Mouse (Mus musculus) heart, embryonic 13.5 days (tissue): Measurements from ENCODE around the gene Tmem199. TPM values are rescaled to one million over a fixed set of nuclear protein-coding genes. Genes with fewer than 3 reads are reported as not detected.
A peak's percentile ranks its signal among the peaks of the same experiment; 100 is the strongest.

Experiments
- ATAC-seq: fragments of 200-750 bp; cut with Nextera tagmentation; 2 replicates; pipeline ENCODE4 v1.8.0; 2017; ENCODE audit warnings: moderate TSS enrichment; ENCODE audit not compliant: insufficient number of reproducible peaks, low FRiP score, low TSS enrichment; ENCODE audit errors: extremely low read depth
- H3K27ac ChIP-seq: fragments of 300-500 bp; sonication (generic); replicated peaks from 2 replicates; pipeline ENCODE4 v1.5.1; 2015; ENCODE audit warnings: moderate library complexity, mild to moderate bottlenecking, inconsistent platforms
- H3K27me3 ChIP-seq: fragments of 300-500 bp; sonication (generic); replicated peaks from 2 replicates; pipeline ENCODE4 v1.6.1; 2015; ENCODE audit warnings: mild to moderate bottlenecking, inconsistent platforms
- H3K36me3 ChIP-seq: fragments of 300-500 bp; sonication (generic); 2 replicates; pipeline ENCODE4 v1.6.1; 2015; ENCODE audit warnings: mild to moderate bottlenecking, inconsistent platforms
- H3K4me1 ChIP-seq: fragments of 300-500 bp; sonication (generic); 2 replicates; pipeline ENCODE4 v1.6.1; 2015; ENCODE audit warnings: inconsistent platforms
- H3K4me2 ChIP-seq: fragments of 300-500 bp; sonication (generic); 2 replicates; pipeline ENCODE4 v1.6.1; 2015; ENCODE audit warnings: inconsistent platforms, mild to moderate bottlenecking, moderate library complexity
- H3K4me3 ChIP-seq: fragments of 300-500 bp; sonication (generic); 2 replicates; pipeline ENCODE4 v1.5.1; 2015; ENCODE audit warnings: moderate library complexity, mild to moderate bottlenecking, inconsistent platforms
- H3K9ac ChIP-seq: fragments of 300-500 bp; sonication (generic); 2 replicates; pipeline ENCODE4 v1.6.1; 2015; ENCODE audit warnings: inconsistent platforms, mild to moderate bottlenecking, moderate library complexity
- H3K9me3 ChIP-seq: fragments of 300-500 bp; sonication (generic); 2 replicates; pipeline ENCODE4 v1.6.1; 2016; ENCODE audit warnings: inconsistent platforms
- WGBS: fragments of 180-500 bp; shearing (Covaris S2); methylation state at CpG from one replicate; pipeline ENCODE4 v1.1.7; 2015; ENCODE audit warnings: mixed read lengths; 5-methylcytosine and 5-hydroxymethylcytosine counted together
- polyA plus RNA-seq: library from polyadenylated mRNA; unstranded; fragments of >200 nt; fragmentation: Nextera tagmentation; extraction: Ambion mirVana; gene quantifications from 2 replicates; pipeline ENCODE4 v1.2.1, GENCODE M21; 2015

Tmem199 gene
- polyA plus RNA-seq, 1 experiment from 2014 or later, result 43.9 TPM

DNA sequence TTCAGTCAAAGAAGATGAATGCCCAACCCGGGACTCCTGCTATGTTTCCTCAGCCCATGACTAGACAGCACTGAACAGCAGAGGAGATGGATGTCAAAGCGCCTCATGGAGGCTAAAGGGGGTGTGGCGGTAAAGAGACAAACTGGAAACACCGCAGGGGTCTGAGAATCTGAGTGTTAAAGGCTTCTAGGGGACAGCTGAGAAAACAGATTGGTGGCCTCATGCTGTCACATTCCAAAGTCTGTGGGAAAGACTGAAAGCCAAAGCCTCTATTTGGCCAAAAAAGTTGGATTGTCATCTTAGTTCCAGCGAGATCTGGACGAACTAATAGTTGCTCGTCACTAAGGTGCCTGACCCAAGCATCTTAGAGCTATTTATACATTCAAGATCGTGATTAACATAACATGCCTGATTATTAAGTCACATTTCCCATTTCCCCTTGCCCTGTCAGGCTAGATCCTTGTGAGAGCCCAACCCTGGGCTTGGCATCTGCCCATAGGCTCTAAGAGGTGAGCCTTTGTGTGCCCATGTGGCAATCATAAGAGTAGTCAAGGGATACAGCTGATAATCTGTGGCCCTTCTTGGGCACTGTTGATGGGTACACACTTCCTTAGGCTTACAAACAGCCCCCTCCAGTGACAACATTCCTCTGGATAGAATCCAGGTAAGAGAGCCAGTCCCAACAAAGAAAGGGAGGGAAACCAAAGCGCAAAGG is 11.4 kb upstream of the Tmem199 start:
- H3K27ac ChIP-seq, result no peak overlapping the region

DNA sequence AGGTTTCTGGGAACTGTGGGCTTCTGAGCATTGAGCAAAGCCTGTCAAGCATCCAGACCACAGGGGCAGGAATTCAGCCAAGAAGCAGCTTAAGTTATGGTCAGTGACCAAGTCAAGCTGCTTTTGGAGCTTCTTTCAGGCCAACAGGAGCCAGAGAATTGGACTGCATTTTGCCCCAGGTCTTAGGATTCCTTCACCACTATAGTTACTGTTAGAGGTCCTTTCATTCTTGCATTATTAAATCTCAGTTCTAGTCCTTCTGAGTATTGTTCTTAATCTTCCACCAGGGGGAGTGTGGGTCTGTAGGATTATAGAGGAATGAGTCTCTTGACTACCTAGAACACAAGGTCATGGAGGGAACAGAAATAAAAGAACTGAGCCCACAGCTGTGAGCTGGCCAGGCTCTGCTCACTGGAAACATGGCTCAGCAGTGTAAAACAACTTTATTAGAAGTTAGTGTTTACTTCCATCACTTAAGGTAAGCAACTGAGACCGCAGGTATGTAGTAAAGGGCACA is 10.6 kb upstream of the Tmem199 start:
- no peaks in the 10 kb centered on the region for H3K4me1 ChIP-seq
- no peak overlapping the region for H3K4me2 ChIP-seq
- H3K4me3 ChIP-seq, result no peak overlapping the region
- H3K9me3 ChIP-seq, result no peaks in the 10 kb centered on the region
- WGBS, result 85% methylated on average over 1 of the region's 1 CpGs
- H3K36me3 ChIP-seq, result peaks cover 100% of the 10 kb centered on the region
- ATAC-seq, result no peak
- no peak overlapping the region for H3K9ac ChIP-seq
- no peak overlapping the region for H3K27ac ChIP-seq
- no peaks in the 10 kb centered on the region for H3K27me3 ChIP-seq

More for the DNA sequence above, 11.4 kb upstream of the Tmem199 start:
- 78% methylated on average over 9 of the region's 9 CpGs for WGBS
- Histone ChIP-seq H3K4me2 (no peak overlapping the region), H3K4me1 (no peaks in the 10 kb centered on the region), H3K9me3 (no peaks in the 10 kb centered on the region), H3K27me3 (no peaks in the 10 kb centered on the region), H3K36me3 (peaks cover 100% of the 10 kb centered on the region), H3K9ac (no peak overlapping the region), H3K4me3 (no peak overlapping the region)
- no peak for ATAC-seq

DNA sequence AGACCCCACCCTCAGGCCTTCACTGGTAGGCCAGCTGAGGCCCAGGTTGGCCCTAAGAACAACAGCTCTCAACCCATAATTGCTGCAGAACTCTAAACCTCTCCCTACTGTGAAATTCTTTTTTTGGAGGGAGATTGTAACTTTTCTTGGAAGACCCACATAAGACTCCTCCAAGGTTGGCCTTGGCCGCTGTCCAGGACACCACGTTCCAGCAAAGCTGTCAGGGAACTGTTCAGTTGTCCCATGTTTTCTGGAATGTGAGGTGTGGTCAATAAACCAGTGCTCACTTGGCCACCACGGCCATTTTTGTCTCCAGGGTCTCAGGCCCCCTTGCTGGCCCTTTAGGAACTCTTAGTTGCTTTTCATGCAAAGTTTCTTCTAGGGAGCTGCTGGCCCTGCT is 9.9 kb upstream of the Tmem199 start:
- 86% methylated on average over 3 of the region's 3 CpGs for WGBS
- peaks cover 96% of the 10 kb centered on the region for H3K36me3 ChIP-seq
- no peak overlapping the region for H3K4me3 ChIP-seq
- no peak for ATAC-seq
- H3K4me1 ChIP-seq, result no peaks in the 10 kb centered on the region
- H3K27me3 ChIP-seq, result no peaks in the 10 kb centered on the region
- H3K27ac ChIP-seq, result no peak overlapping the region
- no peaks in the 10 kb centered on the region for H3K9me3 ChIP-seq
- H3K9ac ChIP-seq, result no peak overlapping the region
- H3K4me2 ChIP-seq, result no peak overlapping the region

DNA sequence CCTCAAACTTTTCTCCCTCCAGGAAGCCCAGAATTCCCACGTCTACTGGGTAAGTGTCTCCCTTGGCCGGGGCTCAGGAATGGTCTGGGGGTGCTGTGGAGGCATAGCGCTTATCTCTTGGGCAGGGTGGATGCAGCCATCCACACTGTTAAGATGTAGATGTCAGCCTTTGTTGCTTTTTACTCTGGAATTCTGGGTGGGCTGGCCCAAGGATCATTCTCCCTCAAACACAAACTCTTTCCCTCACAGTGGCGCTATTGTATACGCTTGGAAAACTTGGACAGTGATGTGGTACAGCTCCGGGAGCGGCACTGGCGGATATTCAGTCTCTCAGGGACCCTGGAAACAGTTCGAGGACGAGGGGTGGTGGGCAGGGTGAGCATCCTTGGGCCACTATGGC is 7.0 kb upstream of the Tmem199 start:
- ATAC-seq, result no peak
- no peak overlapping the region for H3K27ac ChIP-seq
- H3K9me3 ChIP-seq, result no peaks in the 10 kb centered on the region
- peaks cover 96% of the 10 kb centered on the region for H3K36me3 ChIP-seq
- H3K4me3 ChIP-seq, result no peak overlapping the region
- H3K9ac ChIP-seq, result no peak overlapping the region
- H3K4me1 ChIP-seq, result peaks cover under 1% of the 10 kb centered on the region; the same call in 1 of the 2 replicates
- no peak overlapping the region for H3K4me2 ChIP-seq
- 89% methylated on average over 10 of the region's 10 CpGs for WGBS
- no peaks in the 10 kb centered on the region for H3K27me3 ChIP-seq

DNA sequence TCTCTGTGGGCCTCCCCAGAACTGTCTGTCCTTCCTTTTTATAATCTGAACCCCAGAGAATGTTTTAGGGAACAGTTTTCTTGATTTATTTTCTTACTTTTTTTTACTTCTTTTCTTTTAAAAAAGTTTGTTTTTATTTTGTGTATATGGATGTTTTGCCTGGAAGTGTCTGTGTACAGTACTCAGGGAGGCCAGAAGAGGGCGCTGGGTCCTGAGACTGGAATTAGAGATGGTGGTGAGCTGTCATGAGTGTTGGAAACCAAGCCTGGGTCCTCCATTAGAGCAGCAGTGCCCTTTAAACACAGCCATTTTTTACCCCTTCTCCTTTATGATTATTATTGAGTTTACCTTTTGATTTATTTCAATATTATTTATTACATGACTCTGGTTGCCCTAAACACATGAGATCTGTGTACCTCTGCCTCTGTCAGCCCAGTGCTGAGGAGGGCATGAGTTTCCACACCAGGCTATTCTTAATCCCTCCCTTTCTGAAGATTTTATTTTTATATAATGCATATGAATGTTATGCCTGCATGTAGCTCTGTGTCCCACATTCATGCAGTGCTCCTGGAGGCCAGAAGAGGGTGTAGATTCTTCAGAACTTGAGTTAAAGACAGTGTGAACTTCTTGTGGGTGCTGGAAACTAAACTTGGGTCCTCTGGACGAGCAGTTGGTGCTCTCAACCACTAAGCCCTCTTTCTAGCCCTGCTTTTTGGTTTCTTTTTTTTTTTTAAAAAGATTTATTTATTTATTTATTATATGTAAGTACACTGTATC is 3.8 kb upstream of the Tmem199 start:
- Histone ChIP-seq H3K27me3 (no peaks in the 10 kb centered on the region), H3K4me1 (peaks cover 22% of the 10 kb centered on the region), H3K4me2 (no peak overlapping the region), H3K36me3 (peaks cover 69% of the 10 kb centered on the region), H3K4me3 (no peak overlapping the region), H3K27ac (no peak overlapping the region), H3K9ac (no peak overlapping the region), H3K9me3 (no peaks in the 10 kb centered on the region)
- 54% methylated on average over 2 of the region's 2 CpGs for WGBS
- no peak for ATAC-seq

DNA sequence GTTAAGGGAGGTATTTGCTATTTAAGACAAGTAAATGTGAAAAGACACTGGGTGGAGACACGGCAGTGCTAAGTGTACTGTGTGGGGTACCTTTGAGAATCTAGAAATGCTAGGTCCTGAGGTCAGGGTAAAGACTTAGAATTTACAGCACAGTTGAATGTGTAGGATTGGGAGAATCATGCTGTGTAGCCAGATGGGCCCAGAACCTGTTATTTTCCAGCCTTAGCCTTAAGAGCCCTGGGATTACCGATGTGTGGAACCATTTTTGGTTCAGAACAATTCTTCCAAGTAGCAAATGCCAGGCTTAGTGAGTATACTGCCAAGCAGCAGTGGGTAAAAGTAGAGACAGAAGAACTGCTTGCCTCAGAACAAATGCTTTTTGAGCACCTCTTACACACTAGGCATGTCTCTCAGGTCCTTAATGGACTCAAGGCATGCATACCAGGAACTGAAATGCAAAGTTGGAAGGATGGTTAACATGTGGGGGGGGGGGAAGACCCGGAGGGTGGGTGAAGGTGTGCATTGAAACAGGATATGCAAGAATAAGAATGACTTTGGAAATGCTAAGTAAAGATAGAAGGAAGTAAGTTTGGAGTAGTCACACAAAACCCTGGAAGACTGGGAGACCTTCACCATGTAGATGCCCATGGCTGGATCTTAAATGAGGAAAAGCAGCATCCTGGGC is 1.3 kb upstream of the Tmem199 start:
- Histone ChIP-seq H3K27me3 (no peaks in the 10 kb centered on the region), H3K4me2 (peak overlapping the region; percentile 90), H3K36me3 (peaks cover 63% of the 10 kb centered on the region), H3K4me1 (peaks cover 22% of the 10 kb centered on the region), H3K9ac (peak overlapping the region; percentile 97), H3K27ac (no peak overlapping the region), H3K9me3 (no peaks in the 10 kb centered on the region), H3K4me3 (peak overlapping the region; percentile 96)
- 71% methylated on average over 3 of the region's 3 CpGs for WGBS
- no peak for ATAC-seq

DNA sequence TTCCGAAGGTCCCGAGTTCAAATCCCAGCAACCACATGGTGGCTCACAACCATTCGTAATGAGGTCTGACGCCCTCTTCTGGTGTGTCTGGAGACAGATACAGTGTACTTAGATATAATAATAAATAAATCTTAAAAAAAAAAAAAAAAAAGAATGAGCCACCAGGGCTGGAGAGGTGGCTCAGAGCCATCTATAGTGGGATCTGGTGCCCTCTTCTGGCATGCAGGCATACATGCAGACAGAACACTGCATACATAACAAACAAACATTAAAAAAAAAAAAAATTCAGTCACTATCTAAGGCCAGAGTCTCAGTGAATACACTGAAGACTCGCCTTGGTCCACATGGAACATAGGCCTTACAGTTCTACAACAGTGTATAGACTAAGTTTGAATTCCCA is 2.8 kb downstream of the Tmem199 start:
- no peak overlapping the region for H3K9ac ChIP-seq
- WGBS, result 66% methylated on average over 5 of the region's 5 CpGs
- no peak overlapping the region for H3K4me3 ChIP-seq
- peaks cover 22% of the 10 kb centered on the region for H3K4me1 ChIP-seq
- H3K27me3 ChIP-seq, result no peaks in the 10 kb centered on the region
- H3K27ac ChIP-seq, result no peak overlapping the region
- H3K4me2 ChIP-seq, result no peak overlapping the region
- H3K9me3 ChIP-seq, result no peaks in the 10 kb centered on the region
- ATAC-seq, result no peak
- H3K36me3 ChIP-seq, result peaks cover 53% of the 10 kb centered on the region

DNA sequence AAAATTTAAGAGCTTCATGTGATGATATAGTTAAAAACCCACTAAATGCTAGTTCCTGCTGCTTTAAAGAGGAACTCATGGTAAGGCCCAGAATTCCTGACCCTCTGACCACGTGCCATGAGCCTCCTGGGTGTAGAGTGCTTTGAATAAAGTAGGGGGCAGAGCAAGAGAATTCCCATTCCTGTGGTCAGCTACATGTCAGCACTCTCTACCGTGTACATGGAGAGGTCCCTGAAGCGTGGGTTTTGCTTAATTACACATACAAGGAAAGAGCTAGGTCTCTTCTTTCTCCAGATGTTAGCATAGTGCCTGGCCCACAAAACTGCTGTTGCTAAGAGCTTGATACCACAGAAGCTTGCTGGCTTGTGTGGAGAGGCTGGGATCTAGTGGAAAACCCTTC is 6.5 kb downstream of the Tmem199 start:
- WGBS, result 75% methylated on average over 3 of the region's 3 CpGs
- H3K27ac ChIP-seq, result no peak overlapping the region
- ATAC-seq, result no peak

DNA sequence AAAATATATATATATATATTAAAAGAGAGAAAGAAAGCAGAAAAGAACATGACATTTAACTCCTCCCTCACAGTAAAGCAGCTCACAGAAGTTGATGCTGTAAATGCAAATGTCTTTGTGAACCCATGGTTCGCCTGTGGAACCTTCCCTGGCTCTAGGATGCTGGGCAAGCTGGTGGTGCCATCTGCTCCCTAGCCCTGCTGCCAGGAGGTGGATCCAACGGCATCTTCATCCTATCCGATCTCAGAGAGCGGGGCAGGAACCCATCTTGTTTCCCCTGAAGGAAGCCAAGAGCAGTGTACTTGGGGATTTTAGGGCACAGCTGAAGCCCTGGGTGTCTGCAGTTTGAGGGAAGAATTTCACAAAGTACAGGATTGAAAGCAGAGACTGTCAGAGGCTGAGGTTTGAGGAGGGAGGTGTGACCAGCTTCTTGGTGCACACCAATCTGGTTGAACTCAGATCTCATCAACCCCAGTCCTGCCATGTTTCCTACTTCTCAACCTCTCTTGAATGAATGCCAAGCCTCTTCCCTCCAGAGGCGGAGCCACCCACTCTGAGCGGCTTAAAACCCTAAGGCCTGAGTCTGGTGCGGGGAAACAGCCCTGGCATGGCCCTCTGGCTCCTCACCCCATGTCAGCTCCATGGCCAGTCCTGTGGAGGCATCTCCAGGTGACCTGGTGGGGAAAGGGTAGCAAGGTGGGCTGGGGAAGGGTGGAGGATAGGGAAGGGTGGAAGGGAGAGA is 8.9 kb downstream of the Tmem199 start, which contains the start of gene Sebox:
Gene Sebox (plus strand): TSS at position 539 of the 742 bp plus-strand sequence.
- no peak for ATAC-seq
- 59% methylated on average over 7 of the region's 7 CpGs for WGBS

More for the DNA sequence above, 6.5 kb downstream of the Tmem199 start:
- Histone ChIP-seq H3K4me1 (no peaks in the 10 kb centered on the region), H3K4me2 (no peak overlapping the region), H3K9me3 (no peaks in the 10 kb centered on the region), H3K27me3 (peaks cover 27% of the 10 kb centered on the region), H3K36me3 (peaks cover 47% of the 10 kb centered on the region), H3K9ac (no peak overlapping the region), H3K4me3 (no peak overlapping the region)

DNA sequence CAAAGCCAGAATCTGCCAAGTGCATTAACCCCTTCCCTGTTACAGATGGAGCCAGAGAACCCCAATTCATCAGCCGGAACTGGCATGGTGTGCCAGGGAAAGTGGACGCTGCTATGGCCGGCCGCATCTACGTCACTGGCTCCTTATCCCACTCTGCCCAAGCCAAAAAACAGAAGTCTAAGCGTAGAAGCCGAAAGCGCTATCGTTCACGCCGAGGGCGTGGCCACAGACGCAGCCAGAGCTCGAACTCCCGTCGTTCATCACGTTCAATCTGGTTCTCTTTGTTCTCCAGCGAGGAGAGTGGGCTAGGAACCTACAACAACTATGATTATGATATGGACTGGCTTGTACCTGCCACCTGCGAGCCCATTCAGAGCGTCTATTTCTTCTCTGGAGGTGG is 10.4 kb downstream of the Tmem199 start:
- Histone ChIP-seq H3K9ac (no peak overlapping the region), H3K9me3 (no peaks in the 10 kb centered on the region), H3K36me3 (peaks cover 10% of the 10 kb centered on the region), H3K27ac (no peak overlapping the region), H3K4me1 (peaks cover 15% of the 10 kb centered on the region), H3K4me3 (no peak overlapping the region), H3K4me2 (no peak overlapping the region), H3K27me3 (peaks cover 66% of the 10 kb centered on the region)
- 75% methylated on average over 20 of the region's 20 CpGs for WGBS
- no peak for ATAC-seq

More for the DNA sequence above, 8.9 kb downstream of the Tmem199 start, which contains the start of gene Sebox:
- no peak within 1 kb of the TSS for H3K9ac ChIP-seq
- H3K9me3 ChIP-seq, result no peaks in the 10 kb centered on the region
- peaks cover 26% of the 10 kb centered on the region for H3K36me3 ChIP-seq
- no peak within 1 kb of the TSS for H3K27ac ChIP-seq
- H3K4me1 ChIP-seq, result peaks cover under 1% of the 10 kb centered on the region
- H3K27me3 ChIP-seq, result peaks cover 51% of the 10 kb centered on the region
- H3K4me2 ChIP-seq, result no peak within 1 kb of the TSS
- no peak within 1 kb of the TSS for H3K4me3 ChIP-seq
